Mouse (Mus musculus) telencephalon, adult 2 months (tissue): ENCODE measurements at regions not wholly inside any gene's neighbourhood (a gene's known extent, or its start where the extent isn't known, plus 50 kb on each side); places are given as distances from the start of the nearest gene placed in this dataset.
A peak's percentile ranks its signal among the peaks of the same experiment; 100 is the strongest.

Source experiments
- DNase-seq: peaks from one replicate; pipeline ENCODE4 v3.0.0-alpha.2; 2011; ENCODE audit warnings: low read depth, low spot score

GRCm38 (mm10) chr14:98539792-98540191, 370.2 kb upstream of the Dach1 start:
- no peak for DNase-seq

- no peak for DNase-seq
Measured at GRCm38 (mm10) chr14:98538267-98538666, 368.7 kb upstream of the Dach1 start.

GRCm38 (mm10) chr14:98533600-98533999, 364.0 kb upstream of the Dach1 start:
- no peak for DNase-seq

- DNase-seq, result no peak
Measured at GRCm38 (mm10) chr14:98520966-98521365, 351.4 kb upstream of the Dach1 start.

- DNase-seq, result no peak
Measured at GRCm38 (mm10) chr14:98505321-98505720, 335.8 kb upstream of the Dach1 start.

GRCm38 (mm10) chr14:98477416-98477815, 307.9 kb upstream of the Dach1 start:
- no peak for DNase-seq

GRCm38 (mm10) chr14:98471803-98472509, 302.4 kb upstream of the Dach1 start:
- DNase-seq, result no peak

- no peak for DNase-seq
Measured at GRCm38 (mm10) chr14:98454461-98454860, 284.9 kb upstream of the Dach1 start.

- no peak for DNase-seq
Measured at GRCm38 (mm10) chr14:98452191-98452590, 282.6 kb upstream of the Dach1 start.

GRCm38 (mm10) chr14:98449568-98449967, 280.0 kb upstream of the Dach1 start:
- no peak for DNase-seq

GRCm38 (mm10) chr14:98442411-98442810, 272.8 kb upstream of the Dach1 start:
- peak; percentile 5 for DNase-seq

GRCm38 (mm10) chr14:98441954-98442353, 272.4 kb upstream of the Dach1 start:
- no peak for DNase-seq

- DNase-seq, result no peak
Measured at GRCm38 (mm10) chr14:98431959-98432358, 262.4 kb upstream of the Dach1 start.

GRCm38 (mm10) chr14:98417719-98418118, 248.2 kb upstream of the Dach1 start:
- DNase-seq, result no peak

GRCm38 (mm10) chr14:98414201-98414600, 244.6 kb upstream of the Dach1 start:
- DNase-seq, result no peak

- no peak for DNase-seq
Measured at GRCm38 (mm10) chr14:98405936-98406635, 236.5 kb upstream of the Dach1 start.

- DNase-seq, result no peak
Measured at GRCm38 (mm10) chr14:98404026-98404425, 234.5 kb upstream of the Dach1 start.

- no peak for DNase-seq
Measured at GRCm38 (mm10) chr14:98387871-98388270, 218.3 kb upstream of the Dach1 start.
